Mouse (Mus musculus): Measurements from ENCODE around the gene Rpl13a.

- TF ChIP-seq CTCF (IDR thresholded peaks at IDR 0.05; ENCODE audit: extremely low read depth, insufficient read length, insufficient replicate concordance, low read depth, low read length) (no peak), POLR2A (IDR thresholded peaks at IDR 0.05; ENCODE audit: low read depth, low read length) (no peak)
Measured at GRCm38 (mm10) chr7:45090251-45090977, 38.1 kb downstream of the Rpl13a start.
